Mouse (Mus musculus): ENCODE data around the gene 1700109H08Rik. TPM values are rescaled to one million over a fixed set of nuclear protein-coding genes. Genes with fewer than 3 reads are reported as not detected.

Gene 1700109H08Rik
- polyA plus RNA-seq, 1 experiment, result 18.5 TPM

- H3K27ac ChIP-seq (ENCODE audit: insufficient read depth, low read length), result no peak overlapping the region
- H3K9me3 ChIP-seq (replicated peaks; ENCODE audit: control insufficient read depth, insufficient read depth, low read length, poor library complexity, severe bottlenecking), result no peaks in the 10 kb centered on the region
- TF ChIP-seq POLR2A (IDR thresholded peaks at IDR 0.05; ENCODE audit: insufficient read depth, low read length) (no peak), CTCF (IDR thresholded peaks at IDR 0.05; ENCODE audit: low read depth, low read length) (no peak), EP300 (IDR thresholded peaks at IDR 0.05; ENCODE audit: insufficient read depth, low read depth, low read length) (no peak)
- H3K4me1 ChIP-seq (ENCODE audit: control insufficient read depth, insufficient read depth, low read length), result no peaks in the 10 kb centered on the region
- H3K27me3 ChIP-seq (ENCODE audit: control insufficient read depth, insufficient read depth, low read length, poor library complexity, severe bottlenecking), result no peaks in the 10 kb centered on the region
- no peak overlapping the region for H3K9ac ChIP-seq (ENCODE audit: low read depth, poor library complexity, severe bottlenecking)
- no peaks in the 10 kb centered on the region for H3K36me3 ChIP-seq (ENCODE audit: control insufficient read depth, insufficient read depth, low read length, poor library complexity, severe bottlenecking)
- no peak overlapping the region for H3K4me3 ChIP-seq (ENCODE audit: low read depth, low read length)
Measured at GRCm38 (mm10) chr5:3536592-3537212, 34.7 kb upstream of the 1700109H08Rik start.

- Histone ChIP-seq H3K4me1 (ENCODE audit: control insufficient read depth, insufficient read depth, low read length) (no peaks in the 10 kb centered on the region), H3K9me3 (replicated peaks; ENCODE audit: control insufficient read depth, insufficient read depth, low read length, poor library complexity, severe bottlenecking) (no peaks in the 10 kb centered on the region), H3K27ac (ENCODE audit: insufficient read depth, low read length) (no peak overlapping the region), H3K9ac (ENCODE audit: low read depth, poor library complexity, severe bottlenecking) (no peak overlapping the region), H3K36me3 (ENCODE audit: control insufficient read depth, insufficient read depth, low read length, poor library complexity, severe bottlenecking) (no peaks in the 10 kb centered on the region), H3K27me3 (ENCODE audit: control insufficient read depth, insufficient read depth, low read length, poor library complexity, severe bottlenecking) (no peaks in the 10 kb centered on the region), H3K4me3 (ENCODE audit: low read depth, low read length) (no peak overlapping the region)
- TF ChIP-seq POLR2A (IDR thresholded peaks at IDR 0.05; ENCODE audit: insufficient read depth, low read length) (no peak), EP300 (IDR thresholded peaks at IDR 0.05; ENCODE audit: insufficient read depth, low read depth, low read length) (no peak), CTCF (IDR thresholded peaks at IDR 0.05; ENCODE audit: low read depth, low read length) (no peak)
Measured at GRCm38 (mm10) chr5:3538505-3539472, 32.6 kb upstream of the 1700109H08Rik start.

GRCm38 (mm10) chr5:3541871-3542270 is 29.5 kb upstream of the 1700109H08Rik start:
- Histone ChIP-seq H3K4me1 (ENCODE audit: control insufficient read depth, insufficient read depth, low read length) (peaks cover 1% of the 10 kb centered on the region), H3K27ac (ENCODE audit: insufficient read depth, low read length) (no peak overlapping the region), H3K9me3 (replicated peaks; ENCODE audit: control insufficient read depth, insufficient read depth, low read length, poor library complexity, severe bottlenecking) (no peaks in the 10 kb centered on the region), H3K9ac (ENCODE audit: low read depth, poor library complexity, severe bottlenecking) (no peak overlapping the region), H3K27me3 (ENCODE audit: control insufficient read depth, insufficient read depth, low read length, poor library complexity, severe bottlenecking) (no peaks in the 10 kb centered on the region), H3K36me3 (ENCODE audit: control insufficient read depth, insufficient read depth, low read length, poor library complexity, severe bottlenecking) (peaks cover 4% of the 10 kb centered on the region), H3K4me3 (ENCODE audit: low read depth, low read length) (no peak overlapping the region)
- TF ChIP-seq EP300 (IDR thresholded peaks at IDR 0.05; ENCODE audit: insufficient read depth, low read depth, low read length), result no peak
- no peak for TF ChIP-seq CTCF (IDR thresholded peaks at IDR 0.05; ENCODE audit: low read depth, low read length)
- no peak for TF ChIP-seq POLR2A (IDR thresholded peaks at IDR 0.05; ENCODE audit: insufficient read depth, low read length)

DNA sequence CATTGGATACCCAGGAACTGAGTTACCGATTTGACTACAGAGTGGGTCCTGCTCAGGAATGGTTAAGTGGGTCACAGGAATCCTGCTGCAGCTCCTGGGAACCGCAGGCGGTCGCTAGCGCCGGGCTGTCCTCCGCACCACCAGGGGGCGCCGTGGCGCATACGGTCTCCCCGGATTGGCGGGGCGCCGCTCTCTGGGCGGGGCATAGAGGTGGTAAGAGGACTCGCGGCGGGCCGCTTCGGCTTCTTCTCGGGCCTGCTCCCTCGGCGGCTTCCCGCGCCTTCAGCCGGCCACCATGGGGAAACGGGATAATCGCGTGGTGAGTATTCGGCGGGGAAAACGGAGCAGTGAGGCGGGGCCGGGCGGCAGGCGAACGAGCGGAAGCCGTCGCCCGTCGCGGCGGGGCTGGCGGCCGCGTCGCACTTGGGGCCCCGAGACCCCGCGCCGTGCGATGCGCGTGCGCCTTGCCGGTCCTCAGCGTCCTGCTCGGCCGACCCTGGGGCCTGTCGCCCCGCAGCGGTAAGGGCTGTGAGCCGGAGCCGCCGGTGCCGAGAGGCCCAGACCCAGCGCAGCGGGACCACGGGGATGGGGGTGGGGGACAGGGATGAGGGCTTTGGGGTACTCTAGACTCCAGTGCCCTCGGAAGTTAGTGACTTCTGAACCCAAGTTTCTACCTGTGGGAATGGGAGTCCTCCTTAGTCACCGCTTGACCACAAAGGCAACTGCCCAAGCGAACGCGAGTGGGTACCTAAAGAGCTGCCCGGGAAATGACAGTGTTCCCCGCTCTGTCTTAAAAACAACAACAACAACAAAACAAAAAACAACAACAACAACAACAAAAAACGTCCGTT is 27.5 kb upstream of the 1700109H08Rik start, which contains the start of gene Fam133b:
TSS of gene Fam133b (plus strand) at position 205 of the 851 bp plus-strand sequence.
- H3K27me3 ChIP-seq (ENCODE audit: control insufficient read depth, insufficient read depth, low read length, poor library complexity, severe bottlenecking), result no peaks in the 10 kb centered on the region
- no peak for TF ChIP-seq POLR2A (IDR thresholded peaks at IDR 0.05; ENCODE audit: insufficient read depth, low read length)
- TF ChIP-seq CTCF (IDR thresholded peaks at IDR 0.05; ENCODE audit: low read depth, low read length), result peak; percentile 66
- peak within 1 kb of the TSS; percentile 81 for H3K9ac ChIP-seq (ENCODE audit: low read depth, poor library complexity, severe bottlenecking)
- H3K4me1 ChIP-seq (ENCODE audit: control insufficient read depth, insufficient read depth, low read length), result peaks cover 1% of the 10 kb centered on the region
- peak within 1 kb of the TSS; percentile 83 for H3K4me3 ChIP-seq (ENCODE audit: low read depth, low read length)
- no peak within 1 kb of the TSS for H3K27ac ChIP-seq (ENCODE audit: insufficient read depth, low read length)
- no peaks in the 10 kb centered on the region for H3K9me3 ChIP-seq (replicated peaks; ENCODE audit: control insufficient read depth, insufficient read depth, low read length, poor library complexity, severe bottlenecking)
- H3K36me3 ChIP-seq (ENCODE audit: control insufficient read depth, insufficient read depth, low read length, poor library complexity, severe bottlenecking), result peaks cover 6% of the 10 kb centered on the region

DNA sequence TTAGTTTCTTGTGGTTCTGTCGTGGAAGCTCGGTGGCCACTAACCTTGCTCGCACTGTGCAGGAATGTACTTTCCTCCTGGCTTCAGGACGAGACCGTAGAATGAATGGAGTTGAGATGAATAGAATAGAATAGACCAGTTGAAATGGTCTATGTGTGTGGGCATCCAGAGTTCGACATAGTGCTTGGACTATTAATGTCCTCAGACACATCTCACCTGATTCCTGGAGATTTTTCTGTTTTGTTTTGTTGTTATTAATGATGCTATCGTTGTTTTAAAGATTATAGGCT is 26.9 kb upstream of the 1700109H08Rik start:
- Histone ChIP-seq H3K4me3 (ENCODE audit: low read depth, low read length) (peak overlapping the region; percentile 83), H3K36me3 (ENCODE audit: control insufficient read depth, insufficient read depth, low read length, poor library complexity, severe bottlenecking) (peaks cover 6% of the 10 kb centered on the region), H3K4me1 (ENCODE audit: control insufficient read depth, insufficient read depth, low read length) (peaks cover 1% of the 10 kb centered on the region), H3K27ac (ENCODE audit: insufficient read depth, low read length) (no peak overlapping the region), H3K9me3 (replicated peaks; ENCODE audit: control insufficient read depth, insufficient read depth, low read length, poor library complexity, severe bottlenecking) (no peaks in the 10 kb centered on the region), H3K9ac (ENCODE audit: low read depth, poor library complexity, severe bottlenecking) (peak overlapping the region; percentile 81), H3K27me3 (ENCODE audit: control insufficient read depth, insufficient read depth, low read length, poor library complexity, severe bottlenecking) (no peaks in the 10 kb centered on the region)
- TF ChIP-seq EP300 (IDR thresholded peaks at IDR 0.05; ENCODE audit: insufficient read depth, low read depth, low read length) (no peak), POLR2A (IDR thresholded peaks at IDR 0.05; ENCODE audit: insufficient read depth, low read length) (no peak), CTCF (IDR thresholded peaks at IDR 0.05; ENCODE audit: low read depth, low read length) (no peak)

Measured in ES-Bruce4 (cell line).